Comparison of ENCODE assay signal across 21 mouse cellular contexts in the genomic region with DNA sequence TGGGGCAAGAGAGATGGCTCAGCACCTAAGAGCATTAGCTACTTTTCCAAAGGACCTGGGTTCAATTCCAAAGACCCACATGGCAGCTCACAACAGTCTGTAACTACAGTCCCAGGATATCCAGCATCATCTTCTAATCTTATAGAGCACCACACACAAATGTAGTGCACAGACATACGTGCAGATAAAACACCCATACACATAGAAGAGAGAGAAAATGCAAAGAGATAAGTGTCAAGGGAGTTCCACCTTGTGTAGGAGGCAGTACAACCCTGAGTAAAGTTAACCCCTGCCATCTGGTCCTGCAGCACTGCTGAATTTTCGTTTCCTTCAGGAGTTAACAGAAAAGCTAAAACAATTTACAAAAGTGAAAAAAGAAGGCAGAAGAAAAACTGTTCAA. TPM values are rescaled to one million over a fixed set of nuclear protein-coding genes. Genes with fewer than 3 reads are reported as not detected.
"Had no signal": no experiment of that assay in that cellular context is flagged by ENCODE, and none has a peak within 500 bp of the region (broad histone marks: within the 10 kb centered on the region; RNA-seq: fewer than 3 reads in every experiment).

No protein-coding gene starts in this region.

- H3K9ac ChIP-seq: limb, embryonic 12.5 days; midbrain, embryonic 15.5 days; neural tube, embryonic 12.5 days had no signal

- H3K4me3 ChIP-seq: layer of hippocampus, adult 2 months; limb, embryonic 12.5 days; midbrain, embryonic 15.5 days; neural tube, embryonic 12.5 days had no signal

- H3K27ac ChIP-seq: hindbrain, postnatal 0 days; kidney, postnatal 0 days; layer of hippocampus, adult 2 months; limb, embryonic 12.5 days; midbrain, embryonic 15.5 days; neural tube, embryonic 12.5 days had no signal

- H3K36me3 ChIP-seq: limb, embryonic 12.5 days; midbrain, embryonic 15.5 days; neural tube, embryonic 12.5 days had no signal

- H3K9me3 ChIP-seq: limb, embryonic 12.5 days; midbrain, embryonic 15.5 days; neural tube, embryonic 12.5 days had no signal

- H3K4me1 ChIP-seq: limb, embryonic 12.5 days; midbrain, embryonic 15.5 days; neural tube, embryonic 12.5 days had no signal

- H3K27me3 ChIP-seq: limb, embryonic 12.5 days; midbrain, embryonic 15.5 days; neural tube, embryonic 12.5 days had no signal

- H3K4me2 ChIP-seq: limb, embryonic 12.5 days; midbrain, embryonic 11.5 days; midbrain, embryonic 15.5 days; neural tube, embryonic 12.5 days had no signal

- ATAC-seq: hindbrain, postnatal 0 days; midbrain, embryonic 15.5 days had no signal

- DNase-seq: kidney, adult 11 months; kidney, adult 9 months; kidney, postnatal 4 days; right cerebral cortex, postnatal 4 days; thymus, postnatal 4 days had no signal

RNA-seq across cellular contexts. Expression of gene Gm5269, which starts 14.4 kb away (rescaled TPM):
- total RNA-seq: hindbrain, postnatal 0 days; layer of hippocampus, adult 2 months; layer of hippocampus, postnatal 10 days; left cerebral cortex, adult 18-20 months; left cerebral cortex, postnatal 14 days; liver, adult 2 months; monocyte, adult 5-6 weeks had no signal
- polyA plus RNA-seq: hindbrain, postnatal 0 days; intestine, embryonic 14.5 days; kidney, postnatal 0 days; limb, embryonic 12.5 days; liver, adult 2 months; lung, embryonic 16.5 days; midbrain, embryonic 11.5 days; midbrain, embryonic 15.5 days; neural tube, embryonic 12.5 days; spleen, adult 2 months; stomach, embryonic 16.5 days had no signal
